Mouse (Mus musculus): ENCODE results near the gene Hook2.

Gene Hook2

DNA sequence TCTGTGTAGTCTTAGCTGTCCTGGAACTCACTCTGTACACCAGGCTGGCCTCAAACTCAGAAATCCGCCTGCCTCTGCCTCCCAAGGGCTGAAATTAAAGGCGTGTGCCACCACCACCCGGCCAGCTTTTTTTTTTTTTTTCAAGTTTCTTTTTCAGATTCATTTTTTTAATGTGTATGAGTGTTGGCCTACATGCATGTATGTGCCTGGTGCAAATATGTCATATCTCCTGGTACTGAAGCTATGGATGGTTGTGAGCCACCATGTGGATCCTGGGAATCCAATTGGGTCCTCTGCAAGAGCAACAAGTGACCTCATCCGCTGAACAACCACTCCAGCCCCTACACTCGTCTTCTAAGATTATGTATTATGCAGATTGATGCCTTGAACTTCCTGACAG lies 3.0 kb upstream of the Hook2 start:
- DNase-seq (ENCODE audit: low read depth, low spot score) = no peak

DNA sequence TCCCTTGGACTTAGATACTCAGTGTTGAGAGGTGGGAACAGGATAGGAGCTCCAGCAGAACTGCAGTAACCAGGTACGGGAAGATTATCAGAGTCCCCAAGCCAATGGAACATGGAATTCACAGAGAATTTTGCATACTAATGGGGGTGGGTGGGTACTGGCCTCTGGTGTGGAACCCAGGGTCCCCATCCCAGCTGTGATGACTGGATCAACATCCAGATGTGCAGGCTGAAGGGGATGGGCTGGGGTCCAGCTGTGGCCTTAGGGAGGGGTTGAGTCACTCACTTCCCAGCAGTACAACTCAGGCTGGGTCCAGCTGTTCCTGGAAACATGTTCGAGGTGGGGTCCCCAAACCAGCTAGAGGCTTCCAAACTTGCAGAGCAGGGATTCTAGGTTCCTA lies 2.5 kb upstream of the Hook2 start:
- DNase-seq (ENCODE audit: low read depth, low spot score) = no peak

DNA sequence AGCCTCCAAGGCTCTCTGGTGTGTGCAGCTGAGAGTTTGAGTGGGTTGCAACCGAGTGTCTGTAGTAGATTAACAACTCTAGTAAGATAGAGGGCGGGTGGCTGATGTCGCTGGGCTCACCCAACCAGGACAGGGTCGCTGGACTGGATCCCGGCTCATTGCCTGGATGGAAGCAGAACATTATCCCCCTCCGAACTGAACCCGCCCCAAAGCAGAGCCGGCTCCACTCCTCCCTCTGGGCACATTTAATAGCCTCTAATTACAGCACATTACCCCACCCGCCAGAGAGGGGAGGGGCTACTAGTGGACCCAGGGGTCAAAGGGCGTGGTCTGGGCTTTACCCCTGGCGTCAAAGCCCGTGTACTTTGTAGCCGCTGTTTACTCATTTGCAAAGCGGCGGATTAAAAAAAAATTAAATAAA lies 1.1 kb upstream of the Hook2 start:
- no peak for DNase-seq (ENCODE audit: low read depth, low spot score)

DNA sequence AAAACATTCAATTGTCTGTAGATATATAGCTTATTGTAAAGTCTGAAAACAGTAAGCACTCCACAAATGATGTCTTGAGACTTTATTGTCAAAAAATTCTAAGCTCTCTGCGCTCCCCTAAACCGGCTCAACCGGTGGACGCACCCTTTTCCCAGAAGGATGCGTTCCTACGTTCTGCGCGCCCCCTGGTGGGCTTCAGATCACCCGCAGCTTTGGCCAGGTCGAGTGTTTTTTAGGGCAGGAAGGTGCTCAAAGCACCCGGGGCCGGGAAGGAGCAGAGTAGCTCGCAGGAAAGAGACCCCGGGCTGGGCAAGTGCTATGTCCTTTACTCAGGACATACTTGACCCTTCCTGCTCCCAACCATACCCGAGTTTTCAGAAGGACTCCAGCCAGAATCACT lies 593 bp upstream of the Hook2 start:
- peak; percentile 85 for DNase-seq (ENCODE audit: low read depth, low spot score)

DNA sequence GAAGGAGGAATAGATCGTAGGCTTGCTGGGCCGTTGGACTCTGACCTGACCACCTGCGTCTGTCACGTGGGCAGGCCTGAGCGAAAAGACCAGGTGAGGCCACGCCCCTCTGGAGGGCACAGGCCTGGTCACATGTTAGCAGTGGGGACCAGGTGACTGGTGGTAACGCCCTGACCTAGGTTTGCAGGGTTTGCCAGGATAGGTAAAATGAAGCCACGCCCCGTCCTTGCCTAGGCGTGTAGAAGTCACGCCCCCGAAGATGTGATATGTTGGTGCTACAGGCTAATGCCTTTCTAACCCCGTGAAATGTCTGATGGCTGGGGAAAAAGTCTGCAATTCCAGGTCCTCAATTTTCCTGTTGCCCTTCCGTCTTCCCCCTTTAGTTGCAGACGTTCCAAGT lies 433 bp downstream of the Hook2 start:
- DNase-seq (ENCODE audit: low read depth, low spot score) = no peak

DNA sequence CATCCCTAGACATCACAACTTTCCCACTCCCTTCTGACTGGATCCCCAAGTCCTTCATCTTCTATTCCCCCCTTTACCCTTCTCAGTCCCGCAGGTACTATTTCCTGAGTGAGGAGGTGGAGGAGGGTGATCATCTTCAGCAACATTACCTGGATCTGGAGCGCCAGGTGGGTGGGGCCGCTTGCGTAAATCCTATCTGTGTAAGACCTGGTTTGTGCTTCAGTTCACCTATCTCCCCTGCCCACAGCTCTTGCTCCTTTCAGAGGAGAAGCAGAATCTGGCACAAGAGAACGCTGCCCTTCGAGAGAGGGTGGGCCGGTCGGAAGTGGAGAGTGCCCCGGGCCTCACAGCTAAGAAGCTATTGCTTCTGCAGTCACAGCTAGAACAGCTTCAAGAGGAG lies 4.0 kb downstream of the Hook2 start:
- DNase-seq (ENCODE audit: low read depth, low spot score) = no peak

DNA sequence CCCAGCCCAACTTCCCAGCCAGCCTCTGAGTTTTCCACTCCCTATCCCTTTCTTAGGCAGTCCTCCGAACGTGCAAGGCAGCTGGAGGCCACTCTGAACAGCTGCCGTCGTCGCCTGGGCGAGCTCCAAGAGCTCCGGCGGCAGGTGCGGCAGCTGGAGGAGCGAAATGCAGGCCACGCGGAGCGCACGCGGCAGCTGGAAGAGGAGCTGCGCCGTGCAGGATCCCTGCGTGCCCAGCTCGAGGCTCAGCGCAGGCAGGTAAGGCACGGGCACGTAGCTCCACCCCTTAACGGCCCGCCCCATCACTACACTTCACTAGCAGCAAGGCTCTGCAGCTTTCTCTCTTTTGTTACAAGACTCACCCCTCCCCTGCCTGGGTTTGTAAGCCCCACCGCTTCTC lies 5.3 kb downstream of the Hook2 start:
- DNase-seq (ENCODE audit: low read depth, low spot score) = no peak

DNA sequence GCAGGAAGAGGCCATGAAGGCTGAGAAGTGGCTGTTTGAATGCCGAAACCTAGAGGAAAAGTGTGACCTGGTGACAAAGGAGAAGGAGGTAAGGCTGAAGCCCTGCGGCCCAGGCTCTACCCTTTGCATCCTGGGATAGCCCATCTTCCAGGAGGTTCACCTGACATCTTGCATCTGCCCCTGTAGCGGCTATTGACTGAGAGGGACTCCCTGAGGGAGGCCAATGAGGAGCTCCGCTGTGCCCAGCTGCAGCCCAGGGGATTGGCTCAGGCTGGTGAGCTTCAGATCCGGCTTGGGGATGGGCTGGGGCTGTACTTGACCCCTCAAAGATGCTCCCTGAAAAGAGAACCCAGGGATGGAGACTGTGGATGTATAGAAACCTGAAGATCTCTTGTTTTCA lies 6.6 kb downstream of the Hook2 start:
- DNase-seq (ENCODE audit: low read depth, low spot score) = no peak

DNA sequence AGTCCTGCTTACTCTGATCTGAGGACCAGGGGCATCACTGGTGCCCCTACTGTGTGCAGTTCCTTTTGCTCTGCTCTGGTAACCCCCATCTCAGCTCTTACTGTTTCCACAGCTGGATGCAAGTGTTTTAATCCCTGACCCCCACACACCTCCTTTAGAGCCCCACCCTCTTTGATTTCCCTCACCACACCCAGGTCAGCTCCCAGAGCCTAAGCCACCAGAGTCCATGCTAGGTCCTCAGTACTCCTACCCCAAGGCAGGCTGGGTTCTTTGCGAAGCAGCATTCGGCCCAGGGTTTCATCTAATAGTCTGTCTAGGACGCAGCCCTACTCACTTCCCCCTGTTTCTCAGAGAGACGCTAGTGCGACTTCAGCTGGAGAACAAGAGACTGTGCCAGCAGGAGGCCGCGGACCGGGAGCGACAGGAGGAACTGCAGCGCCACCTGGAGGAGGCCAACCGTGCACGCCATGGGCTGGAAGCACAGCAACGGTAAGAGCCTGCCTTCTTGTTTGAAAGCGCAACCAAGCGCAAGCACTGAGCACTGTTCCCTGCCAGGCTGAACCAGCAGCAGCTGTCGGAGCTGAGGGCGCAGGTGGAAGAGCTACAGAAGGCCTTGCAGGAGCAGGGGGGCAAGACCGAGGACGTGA lies 7.4 kb downstream of the Hook2 start:
- peak; percentile 74 for DNase-seq (ENCODE audit: low read depth, low spot score)

DNA sequence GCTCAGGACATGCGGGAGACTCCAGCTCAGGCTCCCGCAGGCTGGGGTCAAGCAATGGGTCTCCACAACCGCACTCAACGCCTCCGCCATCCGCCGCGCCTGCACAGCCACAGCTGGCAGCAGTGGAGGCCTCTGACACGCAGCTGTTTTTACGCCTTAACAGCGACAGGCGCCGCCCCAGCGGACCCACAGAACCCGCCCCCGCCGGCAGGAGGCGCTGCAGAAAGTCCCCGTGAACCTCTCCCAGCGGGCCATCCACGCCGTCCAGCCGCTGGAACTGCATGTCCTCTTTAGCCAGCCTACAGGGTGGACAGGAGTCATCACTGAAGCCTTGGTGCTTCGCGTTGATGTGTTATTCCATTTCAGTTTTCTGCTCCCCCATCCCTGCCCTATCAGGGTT lies 17.3 kb downstream of the Hook2 start:
- no peak for DNase-seq (ENCODE audit: low read depth, low spot score)

DNA sequence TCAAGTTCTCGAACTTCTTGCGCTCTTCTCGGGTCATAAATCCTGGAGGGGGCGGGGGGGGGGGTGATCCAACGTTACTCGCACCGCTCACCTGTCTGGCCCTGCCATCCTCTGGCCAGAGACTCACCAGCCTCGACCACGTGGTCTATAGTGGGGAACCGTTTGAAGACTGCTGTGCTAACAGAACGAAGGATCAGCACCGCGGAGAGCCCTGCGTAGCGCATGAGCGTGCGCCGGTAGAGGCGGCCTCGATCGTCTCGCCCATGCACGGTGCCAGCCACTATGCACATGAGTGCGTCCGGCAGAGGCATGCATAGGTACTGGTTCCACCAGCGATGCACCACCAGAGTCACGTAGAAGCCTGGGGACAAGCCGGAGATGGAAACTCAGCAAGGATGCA lies 20.8 kb downstream of the Hook2 start:
- DNase-seq (ENCODE audit: low read depth, low spot score) = no peak

DNA sequence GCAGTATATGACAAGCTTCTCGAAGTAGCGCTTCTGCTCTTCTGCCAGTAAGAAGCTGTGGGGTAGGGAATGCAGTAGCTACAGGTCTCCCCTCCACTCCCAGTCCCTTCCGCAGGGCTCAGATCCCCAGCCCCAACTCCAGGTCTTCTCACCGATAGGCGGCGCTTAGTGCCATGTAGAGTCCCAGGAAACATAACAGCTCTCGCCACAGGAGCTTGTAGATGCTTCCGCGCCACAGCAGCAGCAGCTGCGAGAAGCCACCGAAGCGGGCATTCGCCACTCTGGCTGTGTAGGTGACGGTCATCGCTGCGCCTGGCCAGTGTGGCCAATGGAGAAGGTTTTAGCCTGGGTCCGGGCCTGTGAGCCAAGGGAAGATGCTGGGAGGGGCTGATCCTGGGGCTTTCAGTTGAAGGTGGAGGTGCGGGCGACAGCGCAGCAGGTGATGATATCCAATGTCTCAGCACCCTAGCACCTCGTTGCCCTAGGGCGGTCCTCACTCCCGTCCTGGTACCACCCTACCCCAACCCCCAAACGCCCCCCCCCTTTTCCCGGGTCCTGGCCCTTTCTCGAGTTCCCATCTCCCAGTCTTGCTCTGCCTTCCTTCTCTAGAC lies 22.9 kb downstream of the Hook2 start:
- DNase-seq (ENCODE audit: low read depth, low spot score) = peak; percentile 77

DNA sequence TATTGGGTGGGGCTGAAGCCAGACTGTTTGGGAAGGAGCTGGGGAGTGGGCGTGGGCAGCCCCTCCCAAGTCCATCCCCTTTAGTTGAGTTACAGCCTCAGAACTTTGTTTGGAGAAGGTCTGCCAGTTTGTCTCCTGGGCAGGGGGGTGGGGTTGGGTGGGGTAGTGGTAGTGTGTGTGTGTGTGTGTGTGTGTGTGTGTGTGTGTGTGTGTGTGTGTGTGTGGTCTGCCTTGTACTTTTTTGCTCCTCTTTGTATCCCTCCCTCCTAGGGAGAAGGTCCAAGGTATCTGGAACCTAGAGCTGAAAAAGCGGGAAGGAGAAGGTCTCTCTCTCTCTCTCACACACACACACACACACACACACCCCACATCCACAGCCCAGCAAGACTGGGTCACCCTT lies 24.0 kb downstream of the Hook2 start, which contains the start of gene Best2:
Gene Best2, minus strand, starts transcription at position 101 of the 400 bp plus-strand sequence.
- DNase-seq (ENCODE audit: low read depth, low spot score) = no peak

DNA sequence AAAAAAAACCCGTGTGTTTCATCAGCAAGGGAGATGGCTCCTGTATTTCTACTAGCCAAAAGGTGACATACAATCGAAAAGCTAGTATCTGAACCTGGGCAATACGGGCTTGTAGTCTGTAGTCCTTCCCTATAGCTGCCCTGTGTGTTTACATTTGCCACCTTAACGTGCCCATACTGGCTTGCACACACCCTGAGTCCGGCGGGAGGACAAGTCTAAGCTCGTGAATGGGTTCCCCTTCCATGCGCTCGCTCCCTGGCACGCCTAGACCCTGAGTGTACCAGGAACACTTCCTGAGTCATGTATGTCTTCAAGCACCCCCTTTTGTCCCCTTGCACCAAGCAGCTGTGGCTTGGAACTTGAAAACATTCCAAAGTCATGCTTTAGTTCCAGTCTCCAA lies 26.3 kb downstream of the Hook2 start:
- no peak for DNase-seq (ENCODE audit: low read depth, low spot score)

DNA sequence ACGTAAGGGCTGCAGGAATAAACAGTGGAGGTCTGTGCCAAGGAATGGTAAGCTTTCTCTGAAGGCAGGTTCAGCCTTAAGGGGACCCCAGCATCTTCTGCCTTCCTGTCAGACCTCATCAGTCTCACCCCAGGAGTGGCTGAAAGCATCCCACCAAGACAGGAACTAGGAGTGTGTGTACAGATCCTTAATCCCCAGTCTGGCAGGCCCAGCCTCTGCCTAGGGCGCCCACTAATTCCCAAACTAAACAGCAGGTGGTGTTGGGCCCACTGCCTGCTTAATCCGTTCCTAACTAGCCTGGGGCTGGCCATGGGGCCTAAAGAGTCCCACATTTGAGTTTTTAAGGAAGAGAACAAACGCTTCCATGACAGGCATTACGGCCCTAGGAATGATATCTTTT lies 26.8 kb downstream of the Hook2 start:
- no peak for DNase-seq (ENCODE audit: low read depth, low spot score)

DNA sequence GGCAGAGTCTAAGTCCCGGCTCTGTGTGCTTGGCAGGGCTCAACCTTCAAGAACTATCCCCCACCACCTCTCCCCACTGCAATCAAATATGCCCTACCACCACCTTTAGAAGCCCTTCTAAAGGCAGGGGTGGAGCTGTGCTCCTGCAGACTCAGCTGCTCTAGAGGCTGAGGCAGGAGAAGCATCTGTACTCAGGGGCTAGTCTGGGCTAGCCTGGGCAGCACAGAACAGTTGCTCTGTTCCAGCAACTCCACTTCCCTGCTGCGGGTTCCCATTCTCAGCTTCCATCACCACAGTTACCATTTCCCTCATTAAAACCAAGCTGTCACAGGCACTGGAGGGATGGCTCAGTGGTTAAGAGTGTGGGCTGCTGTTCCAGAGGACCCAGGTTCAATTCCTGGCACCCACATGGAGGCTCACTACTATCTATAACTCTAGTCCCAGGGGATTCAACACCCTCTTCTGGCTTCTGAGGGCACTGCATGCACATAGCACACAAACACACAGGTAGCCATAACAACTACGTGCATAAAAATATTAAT lies 31.2 kb downstream of the Hook2 start:
- DNase-seq (ENCODE audit: low read depth, low spot score) = no peak

DNA sequence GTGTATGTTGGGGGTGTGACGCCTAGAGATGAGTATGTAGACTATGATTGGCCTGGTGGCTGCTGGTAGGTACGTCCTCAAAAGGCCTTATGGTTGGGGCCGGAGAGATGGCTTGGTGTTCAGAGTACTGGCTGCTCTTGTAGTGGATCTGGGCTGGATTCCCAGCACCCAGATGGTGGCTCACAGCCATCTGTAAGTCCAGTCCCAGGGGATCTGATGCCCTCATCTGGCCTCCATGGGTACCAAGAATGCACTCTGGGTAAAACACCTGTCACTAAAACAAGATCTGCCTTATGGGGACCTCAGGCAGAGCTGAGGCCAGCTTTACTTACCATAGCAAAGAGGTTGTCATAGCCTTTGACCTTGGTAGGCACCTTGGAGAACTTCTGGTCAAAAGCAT lies 33.4 kb downstream of the Hook2 start:
- no peak for DNase-seq (ENCODE audit: low read depth, low spot score)

DNA sequence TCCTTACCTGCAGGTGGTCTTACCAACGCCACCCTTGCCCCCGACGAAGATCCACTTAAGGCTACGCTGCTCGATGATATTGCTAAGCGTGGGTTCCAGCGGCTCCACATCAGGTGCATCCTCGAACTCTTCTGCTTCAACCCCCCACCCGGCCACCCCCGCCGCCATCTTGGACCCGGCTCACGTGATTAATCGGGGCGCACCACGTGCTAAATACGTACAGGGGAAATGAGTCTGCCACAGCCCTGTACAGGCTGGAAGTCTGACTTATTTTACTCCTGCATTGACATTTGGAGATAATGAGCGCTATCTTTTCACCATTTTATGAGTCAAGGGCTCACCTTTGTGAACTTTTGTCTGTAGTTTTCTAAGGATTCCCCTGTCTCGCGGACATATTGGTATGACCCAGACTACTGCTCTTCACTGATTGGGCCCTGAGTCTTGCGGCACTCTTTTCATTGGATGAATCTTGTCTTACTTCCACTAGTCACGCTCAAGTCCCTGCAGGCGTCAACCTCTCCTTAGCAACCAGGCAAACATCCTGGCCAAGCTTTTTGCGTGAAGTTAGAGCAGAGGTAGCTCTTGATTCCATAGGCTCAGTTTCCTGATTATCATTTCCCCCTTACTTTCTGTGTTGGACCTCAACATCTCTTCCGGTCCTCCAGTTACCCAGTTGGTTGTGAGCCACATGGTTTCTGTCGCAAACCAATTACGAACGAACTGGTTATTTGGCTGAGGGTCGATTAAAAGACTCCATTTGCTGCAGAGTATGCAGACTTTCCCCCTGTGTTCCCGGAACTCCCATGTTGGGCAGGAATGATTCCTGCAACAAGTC lies 34.9 kb downstream of the Hook2 start, which contains the start of gene Asna1:
Gene Asna1, minus strand, starts transcription at position 184 of the 835 bp plus-strand sequence.
- peak; percentile 86 for DNase-seq (ENCODE audit: low read depth, low spot score)

DNA sequence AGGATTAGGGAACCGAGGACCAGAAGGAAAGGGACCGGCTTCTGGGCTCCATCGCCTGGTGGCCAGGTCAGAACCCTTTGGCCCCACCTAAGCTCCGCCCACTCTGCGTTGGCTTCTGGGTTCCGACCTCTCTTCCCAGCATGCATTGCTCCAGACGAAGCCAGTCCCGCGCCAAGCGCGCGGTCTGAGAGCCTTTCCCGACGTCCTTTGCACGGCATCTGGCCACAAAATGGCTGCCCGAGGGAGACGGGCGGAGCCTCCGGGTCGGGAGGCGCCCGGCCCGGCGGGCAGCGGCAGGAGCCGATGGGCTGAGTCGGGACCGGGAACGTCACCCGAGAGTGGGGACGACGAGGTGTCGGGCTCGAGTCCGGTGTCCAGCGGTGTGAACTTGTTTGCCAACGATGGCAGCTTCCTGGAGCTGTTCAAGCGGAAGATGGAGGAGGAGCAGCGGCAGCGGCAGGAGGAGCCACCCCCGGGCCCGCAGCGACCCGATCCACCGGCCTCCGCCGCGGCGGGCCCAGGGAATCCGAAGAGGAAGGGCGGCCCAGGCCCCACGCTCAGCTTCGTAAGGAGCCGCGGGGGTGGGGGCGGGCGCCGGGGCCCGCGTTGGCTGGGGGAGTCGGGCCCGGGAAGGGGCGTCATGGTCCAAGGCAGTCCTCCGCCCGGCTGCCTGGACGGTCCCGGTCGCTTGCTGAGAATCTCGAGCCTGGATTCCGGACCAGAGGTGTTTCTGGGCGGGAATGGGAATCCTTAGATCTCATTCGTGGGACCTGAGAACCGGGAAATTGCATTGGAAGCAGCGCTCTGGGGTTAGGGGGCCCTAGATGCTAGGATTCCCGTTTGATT lies 36.5 kb downstream of the Hook2 start, which contains the start of gene Trir:
Gene Trir, plus strand, starts transcription at position 154 of the 846 bp plus-strand sequence.
- DNase-seq (ENCODE audit: low read depth, low spot score) = peak; percentile 93

DNA sequence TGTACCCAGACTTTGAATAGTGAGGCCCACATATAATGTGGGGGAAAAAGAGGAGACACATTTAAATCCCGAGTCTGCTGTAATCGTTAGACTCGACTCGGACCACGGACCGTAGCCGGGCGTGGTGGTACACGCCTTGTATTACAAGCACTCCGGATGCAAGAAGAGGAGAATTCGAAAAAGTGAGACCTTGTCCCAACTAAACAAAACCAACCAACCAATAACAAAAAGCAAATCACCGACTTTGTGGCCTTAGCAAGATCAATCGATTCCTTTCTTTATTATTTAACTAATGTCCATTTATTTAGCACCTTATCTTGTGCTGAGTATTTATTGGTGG lies 37.1 kb downstream of the Hook2 start:
- no peak for DNase-seq (ENCODE audit: low read depth, low spot score)

DNA sequence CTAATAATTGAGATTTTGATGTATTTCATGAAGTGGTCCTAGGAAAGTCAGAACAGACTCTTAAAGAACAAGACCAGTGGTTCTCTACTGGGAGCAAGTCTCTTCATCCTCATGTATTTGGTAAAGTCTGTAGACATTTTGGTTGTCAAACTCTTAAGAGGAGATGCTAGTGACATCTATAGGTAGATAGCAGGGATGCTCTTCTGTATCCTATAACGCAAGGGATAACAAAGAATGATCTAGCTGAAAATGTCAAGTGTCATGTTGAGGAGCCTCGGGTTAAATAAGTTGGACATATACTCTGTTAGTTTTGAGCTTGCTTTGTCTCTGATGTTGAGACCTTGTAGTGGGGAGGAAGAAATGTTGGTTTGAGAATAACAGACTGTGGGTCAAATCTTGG lies 37.5 kb downstream of the Hook2 start:
- DNase-seq (ENCODE audit: low read depth, low spot score) = no peak

DNA sequence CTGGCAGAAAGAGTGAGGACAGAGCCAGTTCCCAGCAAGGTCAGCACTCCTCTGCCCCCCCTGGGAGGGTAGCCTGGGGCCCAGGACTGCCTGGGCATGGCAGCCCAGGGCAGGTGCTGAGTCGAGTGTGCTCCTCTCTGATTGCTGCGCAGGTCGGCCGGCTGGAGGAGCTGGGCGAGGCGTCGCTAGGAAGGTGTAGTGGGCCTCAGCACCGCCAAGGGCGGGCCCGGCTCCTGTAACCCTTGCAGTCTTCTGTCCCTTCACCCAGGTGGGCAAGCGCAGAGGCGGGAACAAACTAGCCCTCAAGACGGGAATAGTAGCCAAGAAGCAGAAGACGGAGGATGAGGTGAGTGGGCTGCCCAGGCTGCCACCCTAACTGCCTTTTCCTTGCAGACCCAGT lies 38.9 kb downstream of the Hook2 start:
- no peak for DNase-seq (ENCODE audit: low read depth, low spot score)
